Mouse (Mus musculus): ENCODE measurements around the gene Oxct2a. TPM values are rescaled to one million over a fixed set of nuclear protein-coding genes. Genes with fewer than 3 reads are reported as not detected.

The Oxct2a gene
- polyA plus RNA-seq (2012; rRNA removed): 0.02 and 0.10 TPM in 2 replicates

GRCm38 (mm10) chr4:123323534-123323933, at the start of gene Oxct2a:
Gene Oxct2a (minus strand): TSS chr4:123323634.

GRCm38 (mm10) chr4:123342642-123343470, 19.4 kb upstream of the Oxct2a start, which contains the start of gene Bmp8a:
Gene Bmp8a (minus strand): TSS chr4:123343252.

Other genes starting within 250 kb of the Oxct2a start
- 0.19 and 0.21 TPM in 2 replicates for gene Bmp8b, start 218.5 kb downstream of the Oxct2a start, polyA plus RNA-seq (2012; rRNA removed)
- not detected in 2 replicates for gene Oxct2b, start 207.4 kb downstream of the Oxct2a start, polyA plus RNA-seq (2012; rRNA removed)
- gene Ppie, start 183.7 kb downstream of the Oxct2a start, polyA plus RNA-seq (2012; rRNA removed): 23.3 and 24.1 TPM in 2 replicates
- 0.01 TPM in 1 of 2 replicates, not detected in the other for gene Hpcal4, start 140.4 kb downstream of the Oxct2a start, polyA plus RNA-seq (2012; rRNA removed)
- not detected in 2 replicates for gene Nt5c1a, start 122.1 kb downstream of the Oxct2a start, polyA plus RNA-seq (2012; rRNA removed)
- gene Heyl, start 90.1 kb downstream of the Oxct2a start, polyA plus RNA-seq (2012; rRNA removed): 0.41 and 0.43 TPM in 2 replicates
- 186 and 220 TPM in 2 replicates for gene Pabpc4, start 61.3 kb downstream of the Oxct2a start, polyA plus RNA-seq (2012; rRNA removed)
- 0.10 and 0.16 TPM in 2 replicates for gene Bmp8a, start 19.6 kb upstream of the Oxct2a start, polyA plus RNA-seq (2012; rRNA removed)

Measured in liver, embryonic 14 days (tissue).